Mouse (Mus musculus) bone marrow, adult 2 months (tissue): ENCODE results near the gene Nmt1. TPM values are rescaled to one million over a fixed set of nuclear protein-coding genes. Genes with fewer than 3 reads are reported as not detected.

Experiments used
- H3K27ac ChIP-seq: fragments of 200-500 bp; 2 replicates; pipeline ENCODE4 v1.5.1; 2012; ENCODE audit warnings: low read depth, mild to moderate bottlenecking, control low read depth, inconsistent platforms, low read length; ENCODE audit not compliant: control insufficient read depth, poor library complexity, insufficient read depth
- H3K4me1 ChIP-seq: fragments of 200-500 bp; 2 replicates; pipeline ENCODE4 v1.6.1; 2011; ENCODE audit warnings: low read length; ENCODE audit not compliant: control insufficient read depth, insufficient read depth
- H3K4me3 ChIP-seq: fragments of 200-500 bp; replicated peaks from 2 replicates; pipeline ENCODE3; 2011; ENCODE audit warnings: mild to moderate bottlenecking, low read depth, low read length, control low read depth; ENCODE audit not compliant: control insufficient read depth
- CTCF ChIP-seq: fragments of 200-500 bp; IDR thresholded peaks from 2 replicates; pipeline ENCODE4 v1.5.1; 2011; ENCODE audit warnings: low read length, control low read depth; ENCODE audit not compliant: control insufficient read depth, insufficient read depth
- POLR2A ChIP-seq: fragments of 200-500 bp; IDR thresholded peaks from 2 replicates; pipeline ENCODE4 v1.6.1; 2011; ENCODE audit warnings: low read depth, mild to moderate bottlenecking, control low read depth, low read length, borderline replicate concordance; ENCODE audit not compliant: control insufficient read depth
- WGBS: fragments of 180-500 bp; shearing (Covaris S2); methylation state at CpG from one replicate; pipeline ENCODE4 v1.1.7; 2018; 5-methylcytosine and 5-hydroxymethylcytosine counted together
- polyA plus RNA-seq: library from polyadenylated mRNA; stranded (reverse); fragments of >200 nt; gene quantifications from 2 replicates; pipeline ENCODE4 v1.2.4, GENCODE M21; 2011; ENCODE audit warnings: low replicate concordance; ENCODE audit not compliant: missing spikeins, insufficient read depth, insufficient read length

Gene Nmt1
- polyA plus RNA-seq, 1 experiment: 38.2 TPM

- TF ChIP-seq CTCF: no peak
- TF ChIP-seq POLR2A: peak; percentile 85
- Histone ChIP-seq H3K4me3 (peak overlapping the region; percentile 74), H3K27ac (peak overlapping the region; percentile 94), H3K4me1 (no peaks in the 10 kb centered on the region; the same call in 1 of the 2 replicates)
- WGBS: under 1% methylated on average over 34 of the region's 34 CpGs
Measured at GRCm38 (mm10) chr11:103115163-103116007, 87.4 kb downstream of the Nmt1 start.

GRCm38 (mm10) chr11:103116008-103116818 is 88.2 kb downstream of the Nmt1 start, which contains the start of gene Hexim1:
Gene Hexim1 (plus strand): TSS chr11:103116231.
- TF ChIP-seq CTCF (no peak), POLR2A (peak; percentile 98)
- H3K4me3 ChIP-seq: peak within 1 kb of the TSS; percentile 90
- no peaks in the 10 kb centered on the region; the same call in 1 of the 2 replicates for H3K4me1 ChIP-seq
- H3K27ac ChIP-seq: peak within 1 kb of the TSS; percentile 94
- WGBS: under 1% methylated on average over 53 of the region's 53 CpGs

DNA sequence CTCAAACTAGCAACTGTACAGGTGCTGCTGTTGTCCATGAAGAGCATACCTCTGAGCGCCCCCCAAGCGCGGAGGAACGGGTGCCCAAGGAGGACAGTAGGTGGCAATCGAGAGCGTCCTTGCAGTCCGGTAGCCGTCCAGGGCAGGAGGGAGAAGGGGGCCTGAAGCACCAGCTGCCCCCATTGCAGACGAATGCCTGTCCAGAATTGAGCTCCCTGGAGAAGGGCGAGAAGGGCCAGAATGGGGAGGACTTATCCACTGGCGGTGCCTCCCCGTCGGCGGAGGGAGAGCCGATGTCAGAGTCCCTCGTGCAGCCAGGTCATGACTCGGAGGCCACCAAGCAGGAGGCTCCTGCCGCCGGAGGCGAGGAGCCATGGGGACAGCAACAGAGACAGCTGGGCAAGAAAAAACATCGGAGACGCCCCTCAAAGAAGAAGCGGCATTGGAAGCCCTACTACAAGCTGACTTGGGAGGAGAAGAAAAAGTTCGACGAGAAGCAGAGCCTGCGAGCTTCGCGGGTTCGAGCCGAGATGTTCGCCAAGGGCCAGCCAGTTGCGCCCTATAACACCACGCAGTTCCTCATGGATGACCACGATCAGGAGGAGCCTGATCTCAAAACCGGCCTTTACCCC is 89.1 kb downstream of the Nmt1 start:
- peak overlapping the region; percentile 91 for H3K27ac ChIP-seq
- under 1% methylated on average over 35 of the region's 35 CpGs for WGBS
- no peaks in the 10 kb centered on the region; the same call in 1 of the 2 replicates for H3K4me1 ChIP-seq
- TF ChIP-seq POLR2A: peak; percentile 34; the same call in 1 of the 2 replicates
- peak; percentile 80 for TF ChIP-seq CTCF
- H3K4me3 ChIP-seq: peak overlapping the region; percentile 90

DNA sequence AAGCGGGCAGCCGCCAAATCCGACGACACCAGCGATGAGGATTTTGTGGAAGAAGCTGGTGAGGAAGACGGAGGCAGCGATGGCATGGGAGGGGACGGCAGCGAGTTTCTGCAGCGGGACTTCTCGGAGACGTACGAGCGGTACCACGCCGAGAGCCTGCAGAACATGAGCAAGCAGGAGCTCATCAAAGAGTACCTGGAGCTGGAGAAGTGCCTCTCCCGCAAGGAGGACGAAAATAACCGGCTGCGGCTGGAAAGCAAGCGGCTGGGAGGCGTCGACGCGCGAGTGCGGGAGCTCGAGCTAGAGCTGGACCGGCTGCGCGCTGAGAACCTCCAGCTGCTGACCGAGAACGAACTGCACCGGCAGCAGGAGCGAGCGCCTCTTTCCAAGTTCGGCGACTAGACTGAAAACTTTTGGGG is 89.6 kb downstream of the Nmt1 start:
- H3K4me1 ChIP-seq: no peaks in the 10 kb centered on the region; the same call in 1 of the 2 replicates
- H3K27ac ChIP-seq: peak overlapping the region; percentile 42; the same call in 1 of the 2 replicates
- H3K4me3 ChIP-seq: peak overlapping the region; percentile 90
- TF ChIP-seq POLR2A (no peak), CTCF (no peak)
- WGBS: 1% methylated on average over 38 of the region's 38 CpGs

Other genes starting within 250 kb of the Nmt1 start
- 0.41 and 3.4 TPM in 2 replicates for gene Gjc1, start 208.5 kb upstream of the Nmt1 start, polyA plus RNA-seq
- 2.1 TPM in 1 of 2 replicates, not detected in the other for gene Higd1b, start 192.3 kb upstream of the Nmt1 start, polyA plus RNA-seq
- 77.3 and 159 TPM in 2 replicates for gene Eftud2, start 147.2 kb upstream of the Nmt1 start, polyA plus RNA-seq
- 0.70 TPM in 1 of 2 replicates, not detected in the other for gene Ccdc103, start 147.0 kb upstream of the Nmt1 start, polyA plus RNA-seq
- not detected in 2 replicates for gene Fam187a, start 143.0 kb upstream of the Nmt1 start, polyA plus RNA-seq
- gene Gfap, start 127.3 kb upstream of the Nmt1 start, polyA plus RNA-seq: 8.1 and 11.4 TPM in 2 replicates
- gene Kif18b, start 103.1 kb upstream of the Nmt1 start, polyA plus RNA-seq: 32.8 and 37.0 TPM in 2 replicates
- not detected in 2 replicates for gene C1ql1, start 81.5 kb upstream of the Nmt1 start, polyA plus RNA-seq
- 10.0 and 13.9 TPM in 2 replicates for gene Dcakd, start 143 bp downstream of the Nmt1 start, polyA plus RNA-seq
- 2.6 and 5.1 TPM in 2 replicates for gene Plcd3, start 73.5 kb downstream of the Nmt1 start, polyA plus RNA-seq
- 25.5 and 34.1 TPM in 2 replicates for gene Acbd4, start 73.5 kb downstream of the Nmt1 start, polyA plus RNA-seq
- gene Hexim1, start 88.0 kb downstream of the Nmt1 start, polyA plus RNA-seq: 14.0 and 21.8 TPM in 2 replicates
- gene Hexim2, start 104.2 kb downstream of the Nmt1 start, polyA plus RNA-seq: 2.8 and 5.7 TPM in 2 replicates
- 42.0 and 121 TPM in 2 replicates for gene Fmnl1, start 142.9 kb downstream of the Nmt1 start, polyA plus RNA-seq
- gene 1700023F06Rik, start 180.4 kb downstream of the Nmt1 start, polyA plus RNA-seq: not detected in 2 replicates
- gene Spata32, start 190.2 kb downstream of the Nmt1 start, polyA plus RNA-seq: not detected in 2 replicates
- 3.4 and 12.1 TPM in 2 replicates for gene Map3k14, start 239.3 kb downstream of the Nmt1 start, polyA plus RNA-seq